13 mouse cellular contexts compared by ENCODE assay signal in genomic region chr5:146330765-146331115, GRCm38 (mm10). TPM values are rescaled to one million over a fixed set of nuclear protein-coding genes. Genes with fewer than 3 reads are reported as not detected.
"Had no signal": no experiment of that assay in that cellular context is flagged by ENCODE, and none has a peak within 500 bp of the region (broad histone marks: within the 10 kb centered on the region; RNA-seq: fewer than 3 reads in every experiment).

No protein-coding gene starts in this region.

- H3K27me3 ChIP-seq: limb, embryonic 12.5 days; lung, embryonic 15.5 days; megakaryocyte, embryonic 14.5 days; midbrain, embryonic 13.5 days; neural tube, embryonic 15.5 days had no signal

- H3K27ac ChIP-seq: kidney, postnatal 0 days; layer of hippocampus, adult 2 months; limb, embryonic 12.5 days; lung, embryonic 15.5 days; macrophage; midbrain, embryonic 13.5 days; neural tube, embryonic 15.5 days; stomach, postnatal 0 days had no signal

- H3K4me2 ChIP-seq: limb, embryonic 12.5 days; lung, embryonic 15.5 days; midbrain, embryonic 13.5 days; neural tube, embryonic 15.5 days had no signal

- H3K4me3 ChIP-seq: layer of hippocampus, adult 2 months; limb, embryonic 12.5 days; lung, embryonic 15.5 days; megakaryocyte, embryonic 14.5 days; midbrain, embryonic 13.5 days; myocyte; neural tube, embryonic 15.5 days had no signal

- H3K36me3 ChIP-seq: limb, embryonic 12.5 days; lung, embryonic 15.5 days; midbrain, embryonic 13.5 days; neural tube, embryonic 15.5 days had no signal

- ATAC-seq: inflammation-experienced regulatory T-cells, adult 6 months; intestine, postnatal 0 days had no signal

- H3K9ac ChIP-seq: limb, embryonic 12.5 days; lung, embryonic 15.5 days; midbrain, embryonic 13.5 days; neural tube, embryonic 15.5 days had no signal

- H3K4me1 ChIP-seq: limb, embryonic 12.5 days; lung, embryonic 15.5 days; megakaryocyte, embryonic 14.5 days had no signal

- H3K9me3 ChIP-seq: limb, embryonic 12.5 days; lung, embryonic 15.5 days; megakaryocyte, embryonic 14.5 days; midbrain, embryonic 13.5 days; neural tube, embryonic 15.5 days had no signal

- DNase-seq: right cerebral cortex, postnatal 25 days had no signal

RNA-seq across cellular contexts. Expression of gene Wasf3, which starts 54.0 kb away (rescaled TPM):
- polyA plus RNA-seq: inflammation-experienced regulatory T-cells, adult 6 months; macrophage; myocyte had no signal
